Mouse (Mus musculus): ENCODE measurements around the gene Nfkb2.

The Nfkb2 gene

DNA sequence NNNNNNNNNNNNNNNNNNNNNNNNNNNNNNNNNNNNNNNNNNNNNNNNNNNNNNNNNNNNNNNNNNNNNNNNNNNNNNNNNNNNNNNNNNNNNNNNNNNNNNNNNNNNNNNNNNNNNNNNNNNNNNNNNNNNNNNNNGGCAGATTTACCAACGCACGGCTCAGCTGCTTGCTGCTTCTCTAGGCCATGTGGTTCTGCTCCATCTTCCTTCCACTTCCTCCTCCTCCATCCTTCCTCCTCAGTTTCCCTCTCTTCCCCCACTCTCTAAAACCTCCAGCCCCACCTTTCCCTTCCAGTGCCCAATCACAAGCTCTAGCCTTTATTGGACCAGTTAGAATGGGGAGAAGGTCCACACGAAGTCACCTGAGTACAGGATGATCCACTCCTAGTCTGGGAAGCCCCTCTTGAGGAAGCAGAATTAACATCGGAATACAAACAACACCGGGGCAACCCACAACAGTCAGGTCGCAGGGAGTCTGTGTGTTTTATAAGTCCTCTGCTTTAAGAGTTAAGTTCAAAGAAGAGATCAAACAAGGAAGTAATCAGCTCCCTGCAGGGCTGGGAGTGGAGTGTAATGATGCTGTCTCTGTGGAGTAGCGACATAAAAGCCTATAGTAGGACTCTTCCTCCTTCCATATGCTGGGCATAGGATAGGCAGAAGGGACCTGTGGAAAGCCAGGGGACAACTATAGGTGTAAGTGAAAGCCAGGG lies 40.7 kb downstream of the Nfkb2 start:
- DNase-seq (ENCODE audit: low read depth): no peak

DNA sequence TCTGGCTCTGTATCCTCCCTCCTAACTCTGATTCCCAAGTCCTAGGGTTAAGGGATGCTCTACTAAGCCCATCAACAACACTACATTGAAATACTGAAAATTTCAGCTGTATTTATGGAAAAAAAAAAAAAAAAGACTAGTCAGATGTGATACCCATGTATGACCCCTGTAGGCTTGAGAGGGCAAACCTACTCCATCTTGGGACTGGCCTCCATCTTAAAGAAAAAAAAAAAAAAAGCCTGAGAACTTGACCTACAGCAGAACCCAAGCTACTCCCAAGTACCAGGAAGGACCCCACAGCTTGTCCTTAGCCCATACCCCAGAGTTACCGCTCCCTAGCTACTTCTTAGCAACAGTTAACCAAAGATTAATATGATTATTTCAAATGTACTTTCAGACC lies 43.0 kb downstream of the Nfkb2 start:
- no peak for DNase-seq (ENCODE audit: low read depth)

DNA sequence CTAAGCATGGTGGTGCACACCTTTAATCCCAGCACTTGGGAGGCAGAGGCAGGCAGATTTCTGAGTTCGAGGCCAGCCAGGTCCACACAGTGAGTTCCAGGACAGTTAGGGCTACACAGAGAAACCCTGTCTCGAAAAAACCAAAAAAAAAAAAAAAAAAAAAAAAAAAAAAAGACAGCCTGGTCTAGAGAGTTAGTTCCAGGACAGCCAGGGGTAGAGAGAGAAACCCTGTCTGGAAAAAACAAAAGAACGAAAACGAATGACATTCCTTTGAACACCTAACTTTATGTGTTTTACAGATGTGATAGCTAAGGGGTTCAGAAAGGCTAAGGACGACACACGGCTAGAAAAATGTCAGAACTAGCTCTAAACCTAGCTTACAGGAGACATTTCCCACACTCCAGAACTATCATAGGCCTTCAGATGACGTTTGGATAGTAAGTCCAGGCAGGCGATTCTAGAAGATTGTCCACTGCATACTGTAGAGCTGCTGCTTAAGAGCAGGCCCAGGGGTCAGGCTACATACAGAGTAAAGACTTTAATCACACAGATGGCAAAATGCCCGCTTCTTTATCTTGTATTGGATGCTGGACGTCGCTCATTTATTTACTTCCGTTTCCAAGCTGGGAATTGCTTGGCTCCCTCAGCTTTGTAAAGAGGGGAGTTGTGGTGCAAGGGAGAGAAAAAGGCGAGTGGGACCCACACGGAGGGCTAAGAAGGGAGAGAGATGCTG lies 44.0 kb downstream of the Nfkb2 start:
- no peak for DNase-seq (ENCODE audit: low read depth)

DNA sequence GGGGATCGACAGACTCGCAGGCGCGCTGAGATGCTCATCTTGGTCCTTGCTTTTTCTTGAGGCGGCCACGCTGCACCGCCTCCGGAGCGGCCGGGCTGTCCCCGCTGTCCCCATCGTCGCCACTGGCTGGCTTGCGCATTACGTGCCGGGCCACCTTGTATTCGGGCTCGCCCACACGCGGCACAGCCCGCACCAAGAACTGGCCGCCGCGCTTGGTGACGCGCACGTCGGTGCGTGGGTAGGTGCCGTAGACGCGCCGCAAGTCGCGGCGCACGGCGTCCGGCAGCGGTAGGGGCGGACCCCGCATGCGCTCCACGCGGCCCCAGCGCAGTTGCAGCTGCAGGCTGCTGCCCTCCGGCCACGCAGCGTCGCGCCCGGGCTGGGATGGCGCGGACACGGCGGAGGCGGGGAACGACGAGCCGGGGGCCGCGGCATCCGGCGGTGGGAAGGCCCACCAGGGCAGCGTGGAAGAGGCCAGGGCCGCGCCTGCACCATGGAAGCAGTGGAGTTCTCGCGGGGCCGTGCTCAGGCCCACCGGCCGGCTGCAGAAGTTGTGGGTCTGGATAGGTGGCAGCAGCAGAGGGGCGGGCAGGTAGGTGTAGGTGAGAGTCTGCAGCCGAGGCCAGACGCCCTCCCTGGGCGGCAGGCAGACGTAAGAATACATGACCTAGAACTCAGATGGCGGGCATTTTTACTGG lies 44.8 kb downstream of the Nfkb2 start:
- DNase-seq (ENCODE audit: low read depth): no peak

- no peak for DNase-seq (ENCODE audit: low read depth)
Observed at GRCm38 (mm10) chr19:46349550-46349949, 45.4 kb downstream of the Nfkb2 start.

- no peak for DNase-seq (ENCODE audit: low read depth)
Observed at GRCm38 (mm10) chr19:46350168-46350932, 46.2 kb downstream of the Nfkb2 start, which contains the start of gene 2310034G01Rik. Gene 2310034G01Rik (minus strand): TSS chr19:46350302.

GRCm38 (mm10) chr19:46356701-46357138 lies 52.6 kb downstream of the Nfkb2 start:
- DNase-seq (ENCODE audit: low read depth): peak; percentile 85

GRCm38 (mm10) chr19:46357344-46358280 lies 53.5 kb downstream of the Nfkb2 start:
- no peak for DNase-seq (ENCODE audit: low read depth)

- no peak for DNase-seq (ENCODE audit: low read depth)
Observed at GRCm38 (mm10) chr19:46358381-46358780, 54.3 kb downstream of the Nfkb2 start.

Measured in c-Kit-positive CD71-positive TER-119-negative erythroid progenitor cells, embryonic 14.5 days (primary cell).